8 mouse cellular contexts compared by ENCODE assay signal in genomic region chr11:69803328-69803727, GRCm38 (mm10). TPM values are rescaled to one million over a fixed set of nuclear protein-coding genes. Genes with fewer than 3 reads are reported as not detected.
DNase-seq lines count a peak whose midpoint lies in the region; ATAC-seq lines count a peak whose summit lies in the region.
"Had no signal": no experiment of that assay in that cellular context is flagged by ENCODE, and none has a peak within 500 bp of the region (broad histone marks: within the 10 kb centered on the region; RNA-seq: fewer than 3 reads in every experiment).

No protein-coding gene starts in this region.

- H3K4me3 ChIP-seq in neural tube, embryonic 11.5 days (ENCODE audit: low read depth, low read length): peak overlapping the region; percentile 32
- H3K4me3 ChIP-seq in forebrain, embryonic 14.5 days (ENCODE audit: low read depth, low read length): peak overlapping the region; percentile 56
- H3K4me3 ChIP-seq in liver, embryonic 13.5 days (replicated peaks): peak overlapping the region; percentile 57

- DNase-seq in neural tube, embryonic 11.5 days (ENCODE audit: low spot score): no peak
- DNase-seq in neural tube, embryonic 10.5 days (ENCODE audit: extremely low spot score, low spot score): no peak
- DNase-seq in forebrain, embryonic 14.5 days (ENCODE audit: low spot score): no peak
- no peak for DNase-seq in liver, embryonic 13.5 days
- peak; percentile 41 for DNase-seq in testis, postnatal 14 days (ENCODE audit: low spot score)
- no peak for DNase-seq in urinary bladder, postnatal 36 days (ENCODE audit: low spot score in 2 of 2)

- H3K4me2 ChIP-seq in neural tube, embryonic 11.5 days (ENCODE audit: low read depth): peak overlapping the region; percentile 89
- peak overlapping the region; percentile 98 for H3K4me2 ChIP-seq in forebrain, embryonic 14.5 days (ENCODE audit: low read length)
- H3K4me2 ChIP-seq in liver, embryonic 13.5 days: peak overlapping the region; percentile 77

- H3K27me3 ChIP-seq in neural tube, embryonic 11.5 days (ENCODE audit: control insufficient read depth, insufficient read depth, low read length): peaks cover 55% of the 10 kb centered on the region
- H3K27me3 ChIP-seq in forebrain, embryonic 14.5 days (replicated peaks; ENCODE audit: control insufficient read depth, insufficient read depth, low read length): peaks cover 27% of the 10 kb centered on the region
- peaks cover 94% of the 10 kb centered on the region for H3K27me3 ChIP-seq in liver, embryonic 13.5 days

- no peaks in the 10 kb centered on the region for H3K36me3 ChIP-seq in neural tube, embryonic 11.5 days (ENCODE audit: control insufficient read depth, insufficient read depth, low read length)
- no peaks in the 10 kb centered on the region for H3K36me3 ChIP-seq in forebrain, embryonic 14.5 days (ENCODE audit: control insufficient read depth, insufficient read depth, low read length)
- no peaks in the 10 kb centered on the region for H3K36me3 ChIP-seq in liver, embryonic 13.5 days

- ATAC-seq in neural tube, embryonic 11.5 days (ENCODE audit: insufficient read depth, low FRiP score, low TSS enrichment): no peak
- ATAC-seq in forebrain, embryonic 14.5 days: 0 out of 2 replicates have a peak, but pooled peaks have one; percentile 1
- ATAC-seq in liver, embryonic 13.5 days (ENCODE audit: low read depth): peak; percentile 24
- no peak for ATAC-seq in monocyte, adult 5-6 weeks (replicated peaks; ENCODE audit: insufficient number of reproducible peaks, low FRiP score, low TSS enrichment, poor library complexity, severe bottlenecking)

- peak overlapping the region; percentile 19 for H3K9ac ChIP-seq in neural tube, embryonic 11.5 days (ENCODE audit: low read length)
- H3K9ac ChIP-seq in forebrain, embryonic 14.5 days (ENCODE audit: low read length): peak overlapping the region; percentile 75
- peak overlapping the region; percentile 54 for H3K9ac ChIP-seq in liver, embryonic 13.5 days

- H3K4me1 ChIP-seq in neural tube, embryonic 11.5 days (ENCODE audit: control insufficient read depth, insufficient read depth, low read length): peaks cover 30% of the 10 kb centered on the region
- peaks cover 46% of the 10 kb centered on the region for H3K4me1 ChIP-seq in forebrain, embryonic 14.5 days (ENCODE audit: control insufficient read depth, insufficient read depth, low read length)
- peaks cover 60% of the 10 kb centered on the region for H3K4me1 ChIP-seq in liver, embryonic 13.5 days (replicated peaks)

- H3K27ac ChIP-seq in neural tube, embryonic 11.5 days (ENCODE audit: low read depth, low read length): no peak overlapping the region
- peak overlapping the region; percentile 70; the same call in 1 of the 2 replicates for H3K27ac ChIP-seq in forebrain, embryonic 14.5 days (ENCODE audit: low read depth, low read length)
- no peak overlapping the region for H3K27ac ChIP-seq in liver, embryonic 13.5 days

- 2% methylated on average over 12 of the region's 12 CpGs for WGBS in neural tube, embryonic 11.5 days
- 2% methylated on average over 12 of the region's 12 CpGs for WGBS in forebrain, embryonic 14.5 days
- WGBS in liver, embryonic 13.5 days (ENCODE audit: insufficient replicate concordance): 4% methylated on average over 12 of the region's 12 CpGs

- no peaks in the 10 kb centered on the region for H3K9me3 ChIP-seq in neural tube, embryonic 11.5 days (ENCODE audit: control insufficient read depth, low read length)
- H3K9me3 ChIP-seq in forebrain, embryonic 14.5 days (replicated peaks; ENCODE audit: control insufficient read depth, low read length): no peaks in the 10 kb centered on the region
- no peaks in the 10 kb centered on the region for H3K9me3 ChIP-seq in liver, embryonic 13.5 days (replicated peaks)

RNA-seq across cellular contexts. Expression of gene Fgf11, which starts 1.7 kb away (rescaled TPM):
- polyA plus RNA-seq in neural tube, embryonic 11.5 days (2014; fragmentation: Nextera tagmentation; extraction: Ambion mirVana): 2.0 and 3.0 TPM in 2 replicates
- polyA plus RNA-seq in forebrain, embryonic 14.5 days (2014; fragmentation: Nextera tagmentation; extraction: Ambion mirVana): 2.9 and 3.0 TPM in 2 replicates
- polyA plus RNA-seq in liver, embryonic 13.5 days (2015; fragmentation: Nextera tagmentation; extraction: Ambion mirVana): 0.07 and 0.20 TPM in 2 replicates
- 0.64 TPM in 1 of 3 replicates, not detected in the others for total RNA-seq in monocyte, adult 5-6 weeks (2017)

RNA-seq across cellular contexts. Expression of gene Tmem102, which starts 2.1 kb away (rescaled TPM):
- polyA plus RNA-seq in neural tube, embryonic 11.5 days (2014; fragmentation: Nextera tagmentation; extraction: Ambion mirVana): 0.69 and 0.88 TPM in 2 replicates
- polyA plus RNA-seq in forebrain, embryonic 14.5 days (2014; fragmentation: Nextera tagmentation; extraction: Ambion mirVana): 0.15 and 0.52 TPM in 2 replicates
- polyA plus RNA-seq in liver, embryonic 13.5 days (2015; fragmentation: Nextera tagmentation; extraction: Ambion mirVana): 0.46 and 0.50 TPM in 2 replicates
- total RNA-seq in monocyte, adult 5-6 weeks (2017): not detected in 3 replicates

RNA-seq across cellular contexts. Expression of gene Chrnb1, which starts 7.6 kb away (rescaled TPM):
- 4.2 and 6.2 TPM in 2 replicates for polyA plus RNA-seq in neural tube, embryonic 11.5 days (2014; fragmentation: Nextera tagmentation; extraction: Ambion mirVana)
- 0.68 and 1.4 TPM in 2 replicates for polyA plus RNA-seq in forebrain, embryonic 14.5 days (2014; fragmentation: Nextera tagmentation; extraction: Ambion mirVana)
- polyA plus RNA-seq in liver, embryonic 13.5 days (2015; fragmentation: Nextera tagmentation; extraction: Ambion mirVana): 0.43 and 0.59 TPM in 2 replicates
- total RNA-seq in monocyte, adult 5-6 weeks (2017): 2.3 to 5.8 TPM (median 2.7 TPM) in 3 replicates

RNA-seq across cellular contexts. Expression of gene Gm39566, which starts 11.8 kb away (rescaled TPM):
- not detected in 2 replicates for polyA plus RNA-seq in neural tube, embryonic 11.5 days (2014; fragmentation: Nextera tagmentation; extraction: Ambion mirVana)
- not detected in 2 replicates for polyA plus RNA-seq in forebrain, embryonic 14.5 days (2014; fragmentation: Nextera tagmentation; extraction: Ambion mirVana)
- polyA plus RNA-seq in liver, embryonic 13.5 days (2015; fragmentation: Nextera tagmentation; extraction: Ambion mirVana): not detected in 2 replicates
- total RNA-seq in monocyte, adult 5-6 weeks (2017): not detected in 3 replicates
- total RNA-seq: left cerebral cortex, adult 8-10 months had no signal

RNA-seq across cellular contexts. Expression of gene Spem2, which starts 14.9 kb away (rescaled TPM):
- not detected in 2 replicates for polyA plus RNA-seq in neural tube, embryonic 11.5 days (2014; fragmentation: Nextera tagmentation; extraction: Ambion mirVana)
- polyA plus RNA-seq in forebrain, embryonic 14.5 days (2014; fragmentation: Nextera tagmentation; extraction: Ambion mirVana): not detected in 2 replicates
- not detected in 2 replicates for polyA plus RNA-seq in liver, embryonic 13.5 days (2015; fragmentation: Nextera tagmentation; extraction: Ambion mirVana)
- 0.29 TPM in 1 of 3 replicates, not detected in the others for total RNA-seq in monocyte, adult 5-6 weeks (2017)
- total RNA-seq: left cerebral cortex, adult 8-10 months had no signal

Comparison
In these comparisons a context has a peak if more than half of its experiments do, and no peak if none do; other contexts are left out.
1. ATAC-seq: peak in forebrain, embryonic 14.5 days (single experiment) and liver, embryonic 13.5 days (single experiment); none in neural tube, embryonic 11.5 days (single experiment) and monocyte, adult 5-6 weeks (single experiment).
2. H3K9ac ChIP-seq: peak in every context shown above with its lines; median percentile 75 in forebrain, embryonic 14.5 days; 54 in liver, embryonic 13.5 days; 19 in neural tube, embryonic 11.5 days.
3. Peak in every context shown above with its lines, with median percentiles within 50 percentile points of each other: H3K4me2 ChIP-seq and H3K4me3 ChIP-seq.